Comparison of ENCODE assay signal across 34 mouse cellular contexts in genomic region chr7:122580158-122580475, GRCm38 (mm10).
"Had no signal": no experiment of that assay in that cellular context is flagged by ENCODE, and none has a peak within 500 bp of the region (broad histone marks: within the 10 kb centered on the region; RNA-seq: fewer than 3 reads in every experiment).

No protein-coding gene starts in this region.

- H3K27me3 ChIP-seq: heart, embryonic 12.5 days; heart, embryonic 13.5 days; heart, embryonic 15.5 days; hindbrain, embryonic 12.5 days; hindbrain, embryonic 13.5 days; hindbrain, embryonic 15.5 days; intestine, embryonic 15.5 days; kidney, embryonic 15.5 days had no signal

- ATAC-seq: hindbrain, embryonic 16.5 days; hindbrain, postnatal 0 days; inflammation-experienced regulatory T-cells, adult 6 months; intestine, embryonic 15.5 days; intestine, embryonic 16.5 days; intestine, postnatal 0 days had no signal

- H3K4me2 ChIP-seq: heart, embryonic 12.5 days; heart, embryonic 13.5 days; heart, embryonic 15.5 days; hindbrain, embryonic 12.5 days; hindbrain, embryonic 13.5 days; hindbrain, embryonic 14.5 days; hindbrain, embryonic 15.5 days; intestine, embryonic 15.5 days; kidney, embryonic 15.5 days had no signal

- H3K4me3 ChIP-seq: heart, embryonic 10.5 days; heart, embryonic 12.5 days; heart, embryonic 13.5 days; heart, embryonic 15.5 days; hindbrain, embryonic 10.5 days; hindbrain, embryonic 12.5 days; hindbrain, embryonic 13.5 days; hindbrain, embryonic 15.5 days; intestine, embryonic 15.5 days; kidney, embryonic 15.5 days; layer of hippocampus, adult 2 months had no signal

- H3K9me3 ChIP-seq: heart, embryonic 10.5 days; heart, embryonic 12.5 days; heart, embryonic 13.5 days; heart, embryonic 15.5 days; hindbrain, embryonic 10.5 days; hindbrain, embryonic 12.5 days; hindbrain, embryonic 13.5 days; hindbrain, embryonic 15.5 days; intestine, embryonic 15.5 days; kidney, embryonic 15.5 days had no signal

- H3K9ac ChIP-seq: heart, embryonic 12.5 days; heart, embryonic 13.5 days; heart, embryonic 15.5 days; hindbrain, embryonic 12.5 days; hindbrain, embryonic 13.5 days; hindbrain, embryonic 14.5 days; hindbrain, embryonic 15.5 days; intestine, embryonic 15.5 days; kidney, embryonic 15.5 days had no signal

- H3K27ac ChIP-seq: heart, embryonic 10.5 days; heart, embryonic 13.5 days; heart, embryonic 15.5 days; hindbrain, embryonic 10.5 days; hindbrain, embryonic 12.5 days; hindbrain, embryonic 13.5 days; hindbrain, embryonic 14.5 days; hindbrain, embryonic 15.5 days; hindbrain, postnatal 0 days; intestine, embryonic 15.5 days; kidney, embryonic 15.5 days; kidney, postnatal 0 days; layer of hippocampus, adult 2 months had no signal

- H3K4me1 ChIP-seq: heart, embryonic 10.5 days; heart, embryonic 15.5 days; hindbrain, embryonic 12.5 days; hindbrain, embryonic 13.5 days; hindbrain, embryonic 15.5 days; intestine, embryonic 15.5 days; kidney, embryonic 15.5 days had no signal

- DNase-seq: heart, postnatal 10 days; heart, postnatal 14 days; heart, postnatal 36 days; heart, postnatal 4 days; kidney, adult 11 months; kidney, adult 18-20 months; kidney, adult 2 months; kidney, adult 8-10 months; kidney, adult 9 months; kidney, postnatal 10 days; kidney, postnatal 14 days; kidney, postnatal 25 days; kidney, postnatal 36 days; kidney, postnatal 4 days; layer of hippocampus, adult 9-11 months; layer of hippocampus, postnatal 36 days had no signal

- H3K36me3 ChIP-seq: heart, embryonic 10.5 days; heart, embryonic 12.5 days; heart, embryonic 13.5 days; heart, embryonic 15.5 days; hindbrain, embryonic 10.5 days; hindbrain, embryonic 12.5 days; hindbrain, embryonic 13.5 days; hindbrain, embryonic 15.5 days; intestine, embryonic 15.5 days; kidney, embryonic 15.5 days had no signal
